Mouse (Mus musculus) ovary, postnatal 14 days (tissue): ENCODE measurements at regions not wholly inside any gene's neighbourhood (a gene's known extent, or its start where the extent isn't known, plus 50 kb on each side); places are given as distances from the start of the nearest gene placed in this dataset.

Source experiments
- DNase-seq: peaks from one replicate; pipeline ENCODE4 v3.0.0; 2022; ENCODE audit warnings: low spot score

GRCm38 (mm10) chr10:95124476-95124875, 179.8 kb upstream of the Plxnc1 start:
- no peak for DNase-seq

DNA sequence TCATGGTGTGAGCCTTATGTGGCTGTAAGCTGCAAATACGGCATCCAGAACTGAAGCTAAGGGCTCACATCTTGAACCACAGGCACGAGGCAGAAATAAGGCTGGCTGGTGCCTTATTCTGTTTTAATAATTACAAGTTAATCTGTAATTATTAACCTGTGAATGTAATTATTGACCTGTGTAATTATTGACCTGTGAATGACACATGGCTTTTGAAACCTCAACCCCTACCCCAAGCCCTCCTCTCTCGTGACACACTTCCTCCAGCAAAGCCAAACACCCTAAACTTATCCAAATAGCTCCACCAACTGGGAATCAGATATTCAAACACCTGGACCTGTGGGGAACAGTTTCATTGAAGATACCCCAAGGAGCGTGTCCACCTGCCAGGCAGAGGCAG, 175.4 kb upstream of the Plxnc1 start:
- DNase-seq = no peak

GRCm38 (mm10) chr10:95118786-95119351, 174.2 kb upstream of the Plxnc1 start:
- no peak for DNase-seq

DNA sequence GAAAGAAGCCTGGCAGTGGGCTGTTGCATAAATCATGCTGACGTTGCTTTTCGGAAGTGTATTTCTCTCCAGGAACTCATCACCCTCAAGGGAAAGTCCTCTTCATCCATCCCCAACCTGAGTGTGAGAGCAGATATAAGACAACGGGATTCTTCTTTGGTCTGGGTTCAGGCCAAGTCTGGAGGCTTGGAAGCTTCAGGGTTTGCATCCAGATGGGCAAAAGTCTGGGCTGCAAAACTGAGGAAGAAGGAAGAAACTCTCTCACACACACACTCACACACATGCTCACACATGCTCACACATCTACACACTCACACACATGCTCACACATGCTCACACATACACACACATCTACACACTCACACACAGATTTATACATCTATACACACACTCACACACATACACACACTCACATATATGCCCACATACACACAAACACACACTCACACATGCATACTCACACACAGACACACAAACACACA, 173.1 kb upstream of the Plxnc1 start:
- DNase-seq = no peak

DNA sequence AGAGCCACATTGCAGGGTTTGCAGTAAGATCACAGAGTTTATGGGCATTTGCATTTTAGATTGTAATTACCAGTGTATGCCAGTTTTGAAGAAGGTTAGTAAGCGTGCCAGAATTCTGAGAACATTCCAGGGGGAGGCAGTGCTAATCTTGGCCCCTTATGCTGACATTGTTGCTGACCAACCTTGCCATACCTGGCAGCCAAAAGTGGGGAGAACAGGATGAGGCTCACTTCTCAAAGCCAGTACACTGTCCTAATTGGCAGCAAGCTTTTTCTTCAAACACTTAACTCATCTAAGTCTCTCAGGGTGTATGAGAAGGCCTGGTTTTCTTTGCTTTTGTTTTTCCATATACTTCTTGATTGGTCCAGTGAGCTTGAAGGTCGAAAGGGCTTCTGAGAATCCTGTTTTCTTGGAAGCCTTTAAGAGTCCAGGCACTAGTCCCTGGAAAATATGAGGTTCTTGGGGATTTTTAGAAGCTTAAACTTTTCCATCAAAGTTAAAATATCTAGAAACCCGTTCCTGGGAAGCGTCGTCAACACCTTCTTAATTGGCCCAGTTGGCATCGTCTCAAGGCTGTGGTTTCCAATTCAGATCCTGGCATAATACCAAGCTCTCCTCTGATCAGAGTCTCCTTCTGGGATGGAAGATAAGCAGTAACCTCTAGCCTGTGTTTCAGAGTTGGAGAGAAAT, 172.6 kb upstream of the Plxnc1 start:
- DNase-seq = peak; percentile 40

DNA sequence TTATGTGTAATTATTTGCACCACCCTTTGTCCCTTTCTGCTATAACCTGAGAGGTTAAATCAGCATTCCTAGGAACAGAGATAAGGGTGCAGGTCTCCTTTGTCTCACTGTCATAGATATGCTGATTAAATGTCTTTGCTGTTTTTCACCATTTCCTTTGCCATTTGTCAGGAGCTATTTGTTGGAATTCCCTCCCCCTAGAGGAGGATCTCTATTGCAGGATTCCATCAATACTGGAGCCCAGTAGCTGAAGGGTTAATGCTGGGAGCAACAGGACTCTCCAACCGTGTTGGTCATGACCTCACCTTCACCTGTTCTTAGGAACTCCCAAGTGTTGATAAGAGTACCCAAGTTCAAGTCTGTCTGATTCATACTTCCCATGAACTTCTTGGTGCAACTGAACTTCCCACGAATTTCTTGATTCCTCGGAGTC, 172.0 kb upstream of the Plxnc1 start:
- no peak for DNase-seq

DNA sequence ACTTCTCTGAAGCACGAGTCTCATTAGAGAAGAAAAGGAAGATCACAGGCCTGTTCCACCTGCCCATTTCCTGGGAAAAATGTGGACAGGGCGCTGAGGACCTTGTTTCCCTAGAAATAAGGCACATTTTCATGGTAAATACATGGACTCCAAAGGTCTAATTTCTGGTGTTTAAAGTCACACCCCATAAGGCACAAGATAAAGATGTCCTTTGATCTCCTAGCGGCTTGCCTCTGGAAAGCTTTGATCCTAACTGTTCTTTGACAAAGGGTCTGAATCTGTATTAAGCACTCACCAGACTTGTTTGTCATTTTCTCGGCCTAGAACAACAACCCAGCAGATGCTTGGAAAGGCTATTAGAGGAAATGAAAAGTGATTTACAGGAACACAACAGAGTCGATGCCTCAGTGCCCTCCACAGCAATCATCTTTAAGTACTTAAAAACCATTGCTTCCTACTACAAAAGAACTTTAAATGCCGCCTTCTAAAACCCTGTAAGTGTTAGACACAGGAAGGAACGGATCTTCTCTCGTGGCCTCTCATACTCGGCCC, 168.3 kb upstream of the Plxnc1 start:
- no peak for DNase-seq

DNA sequence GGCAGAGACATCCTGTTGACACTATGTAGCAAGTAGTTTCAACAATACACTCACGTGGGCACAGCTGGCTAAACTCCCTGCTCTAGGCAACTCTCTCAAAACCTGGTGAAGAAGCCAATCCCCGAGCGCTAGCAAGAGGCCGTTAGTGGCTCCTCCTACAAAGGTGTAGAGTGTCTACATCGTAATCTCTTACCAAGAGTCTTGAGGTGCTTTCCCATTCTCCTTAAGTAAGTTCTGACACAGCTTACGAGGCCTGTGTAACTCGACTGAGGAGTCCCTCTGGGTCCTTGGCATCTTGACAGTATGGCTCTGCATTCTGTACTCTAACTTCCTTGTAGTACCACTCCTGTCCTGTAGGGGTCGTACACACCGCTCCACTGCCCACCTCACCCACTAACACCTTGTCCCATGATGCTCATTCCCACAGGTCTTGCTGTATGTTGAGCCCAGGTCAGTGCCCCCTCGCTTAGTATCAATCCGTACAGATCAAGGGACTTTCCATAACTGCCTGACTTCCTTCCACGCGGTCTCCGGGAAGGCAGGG, 167.7 kb upstream of the Plxnc1 start:
- DNase-seq = no peak

- DNase-seq = no peak
Measured at GRCm38 (mm10) chr10:95110786-95111185, 166.2 kb upstream of the Plxnc1 start.

- no peak for DNase-seq
Measured at GRCm38 (mm10) chr10:95109576-95109975, 164.9 kb upstream of the Plxnc1 start.

- DNase-seq = no peak
Measured at GRCm38 (mm10) chr10:95107532-95108251, 163.1 kb upstream of the Plxnc1 start.

- DNase-seq = no peak
Measured at GRCm38 (mm10) chr10:95103808-95104207, 159.2 kb upstream of the Plxnc1 start.

- no peak for DNase-seq
Measured at GRCm38 (mm10) chr10:95102981-95103380, 158.3 kb upstream of the Plxnc1 start.

- no peak for DNase-seq
Measured at GRCm38 (mm10) chr10:95099906-95100305, 155.3 kb upstream of the Plxnc1 start.

DNA sequence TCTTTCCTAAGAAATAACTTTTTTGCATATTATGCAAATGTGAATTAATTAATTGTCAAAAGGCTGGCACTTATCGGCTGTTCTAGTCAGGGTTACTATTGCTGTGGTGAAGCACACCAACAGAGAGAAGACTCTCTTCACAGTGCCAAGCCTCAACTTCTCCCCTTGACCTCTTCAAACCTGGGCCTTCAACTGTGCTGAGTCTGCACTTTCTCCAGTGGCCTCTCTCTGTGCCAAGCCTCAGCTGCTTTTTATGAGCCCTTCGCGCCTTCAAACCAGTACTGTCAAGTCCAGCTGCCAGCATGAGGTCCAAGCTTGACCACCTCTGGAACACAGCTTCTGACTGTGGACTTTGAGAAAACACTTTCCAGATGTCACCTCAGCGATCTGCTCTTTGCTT, 151.2 kb upstream of the Plxnc1 start:
- no peak for DNase-seq

DNA sequence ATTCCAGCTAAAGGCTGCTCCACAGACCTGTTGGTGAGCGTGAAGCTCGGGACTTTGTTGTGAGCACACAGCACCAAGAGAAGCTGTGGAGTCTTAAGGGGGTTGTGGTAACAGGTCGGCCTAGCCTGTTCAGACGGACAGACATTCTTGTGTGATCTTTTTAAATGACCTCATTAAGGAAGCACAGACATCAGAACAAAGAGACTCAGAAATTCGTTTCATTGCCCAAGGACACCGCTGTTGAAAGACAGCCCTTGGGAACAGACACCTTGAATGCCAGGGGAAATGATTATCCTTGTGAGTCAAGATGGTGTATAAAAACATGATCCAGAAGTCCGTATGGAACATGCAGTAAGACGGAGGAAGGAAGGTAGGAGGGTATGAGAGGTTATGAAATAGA, 150.1 kb upstream of the Plxnc1 start:
- no peak for DNase-seq

DNA sequence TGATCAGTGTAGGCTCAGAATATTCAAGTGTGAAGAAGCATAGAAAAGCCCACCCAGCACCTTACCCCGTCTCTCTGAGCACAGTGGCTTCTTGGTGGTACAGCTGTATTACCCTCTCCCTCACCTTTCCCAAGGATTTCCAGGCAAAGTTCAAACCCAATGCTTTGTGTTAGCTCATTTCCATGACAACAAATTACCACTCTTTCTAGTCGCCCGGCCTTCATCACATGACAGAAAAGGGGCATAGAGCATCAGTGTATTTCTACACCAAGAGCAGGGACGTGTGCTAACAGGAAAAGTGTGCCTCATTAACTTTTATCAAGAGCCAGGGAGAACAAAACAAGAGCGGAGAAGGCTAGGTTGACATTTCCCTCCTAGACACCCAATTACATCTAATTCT, 148.6 kb upstream of the Plxnc1 start:
- DNase-seq = no peak

- no peak for DNase-seq
Measured at GRCm38 (mm10) chr10:95091086-95091485, 146.5 kb upstream of the Plxnc1 start.

DNA sequence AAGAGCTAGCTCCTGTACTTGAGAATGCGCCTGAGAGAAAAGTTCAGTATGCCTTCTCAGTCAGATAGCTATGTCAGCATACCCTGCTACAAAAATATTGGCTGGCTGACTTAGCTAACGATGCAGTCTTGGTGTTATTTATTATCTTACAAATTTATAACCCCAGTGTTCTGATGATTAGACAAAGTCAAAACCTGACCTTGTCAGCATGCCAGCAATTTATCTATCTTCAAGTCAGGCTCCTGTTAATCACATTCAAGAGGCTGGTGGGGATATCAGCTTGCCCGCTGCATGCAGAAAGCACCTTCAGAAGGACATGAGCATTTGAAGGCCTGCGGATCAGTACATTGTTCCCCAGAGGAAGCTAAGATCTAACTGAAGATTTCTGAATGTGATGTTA, 146.0 kb upstream of the Plxnc1 start:
- no peak for DNase-seq

DNA sequence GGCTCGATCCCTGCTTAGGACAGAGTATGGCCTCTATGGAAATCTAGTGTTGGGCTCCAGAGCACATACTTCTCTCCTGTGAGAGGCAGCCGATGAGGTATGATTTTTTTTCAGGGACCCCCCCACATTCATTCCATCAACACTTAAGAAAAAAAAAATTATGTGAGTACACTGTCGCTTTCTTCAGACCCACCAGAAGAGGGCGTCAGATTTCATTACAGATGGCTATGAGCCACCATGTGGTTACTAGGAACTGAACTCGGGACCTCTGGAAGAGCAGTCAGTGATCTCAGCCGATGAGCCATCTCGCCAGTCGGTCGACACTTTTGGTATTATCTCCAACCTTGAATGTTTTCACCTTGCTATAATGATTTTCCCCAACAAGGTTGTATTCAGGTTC, 145.4 kb upstream of the Plxnc1 start:
- no peak for DNase-seq

- DNase-seq = peak; percentile 46
Measured at GRCm38 (mm10) chr10:95087864-95088570, 143.4 kb upstream of the Plxnc1 start.

DNA sequence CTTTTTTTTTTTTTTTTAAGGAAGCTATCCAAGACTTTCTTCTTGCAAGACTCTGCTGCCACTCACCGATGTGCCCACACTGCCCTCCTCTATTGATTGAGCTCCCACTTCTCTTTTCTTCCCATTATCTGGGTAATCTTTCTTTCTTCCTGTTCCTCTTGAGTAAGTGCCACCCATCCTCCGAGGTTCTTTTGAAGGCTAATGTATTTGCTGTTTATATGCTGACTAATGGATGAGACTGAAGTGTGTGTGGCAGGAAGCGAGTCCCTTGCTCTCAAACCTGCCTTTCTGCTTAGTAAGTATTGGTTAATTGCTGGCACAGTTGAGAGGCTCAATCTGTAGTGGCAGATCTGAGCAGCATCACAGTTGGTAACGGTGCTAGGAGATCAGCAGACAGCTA, 142.1 kb upstream of the Plxnc1 start:
- no peak for DNase-seq
